Mouse (Mus musculus): ENCODE data around the gene Dact2. TPM values are rescaled to one million over a fixed set of nuclear protein-coding genes. Genes with fewer than 3 reads are reported as not detected.
A peak's percentile ranks its signal among the peaks of the same experiment; 100 is the strongest.

Gene Dact2
- polyA plus RNA-seq, 1 experiment from 2014 or later, result 3.3 TPM

DNA sequence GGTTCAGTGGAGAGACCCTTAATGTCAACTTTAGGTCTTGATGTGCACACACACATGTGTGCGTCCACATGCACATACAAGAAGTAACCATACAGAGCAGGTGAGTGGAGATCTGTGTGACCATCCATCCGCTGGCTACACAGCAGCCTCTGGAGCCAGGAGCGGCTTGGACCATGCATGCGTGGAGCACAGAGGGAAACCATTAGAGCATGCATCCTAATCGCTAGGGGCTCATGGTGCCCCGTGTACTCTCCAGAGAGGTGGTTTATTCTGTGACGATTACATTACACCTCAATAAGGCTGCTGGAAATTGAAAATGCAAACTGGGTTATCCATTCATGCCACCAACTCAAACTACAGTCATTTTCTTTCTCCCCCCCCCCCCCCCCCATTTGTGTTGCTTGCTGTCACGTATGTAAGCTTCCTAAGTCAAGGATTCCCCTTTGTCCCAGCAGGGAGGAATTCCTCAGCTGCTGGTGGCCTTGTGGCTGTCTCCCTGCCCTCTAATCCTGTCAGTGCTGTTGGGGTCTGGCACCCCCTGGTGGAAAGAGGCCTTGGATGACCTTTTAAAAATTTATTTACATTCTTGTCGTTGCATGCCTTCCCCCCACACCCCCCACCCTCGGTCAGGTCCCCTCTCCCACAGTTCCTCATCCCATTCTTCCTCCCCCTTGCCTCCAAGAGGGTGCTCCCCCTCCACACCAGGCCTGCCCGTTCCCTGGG, 17.9 kb upstream of the Dact2 start:
- H3K36me3 ChIP-seq (ENCODE audit: control insufficient read depth, insufficient read depth, low read length), result no peaks in the 10 kb centered on the region
- no peak overlapping the region for H3K27ac ChIP-seq (ENCODE audit: low read length)
- WGBS, result 31% methylated on average over 11 of the region's 11 CpGs
- ATAC-seq (ENCODE audit: low read depth), result no peak
- H3K27me3 ChIP-seq (ENCODE audit: control insufficient read depth, insufficient read depth, low read depth, low read length), result no peaks in the 10 kb centered on the region
- no peaks in the 10 kb centered on the region for H3K4me1 ChIP-seq (replicated peaks; ENCODE audit: control insufficient read depth, insufficient read depth, low read length)
- H3K9ac ChIP-seq (ENCODE audit: low read length), result no peak overlapping the region
- H3K4me3 ChIP-seq (ENCODE audit: low read length), result no peak overlapping the region
- H3K9me3 ChIP-seq (ENCODE audit: control insufficient read depth, low read length), result no peaks in the 10 kb centered on the region
- no peak overlapping the region for H3K4me2 ChIP-seq (ENCODE audit: low read depth, low read length)

DNA sequence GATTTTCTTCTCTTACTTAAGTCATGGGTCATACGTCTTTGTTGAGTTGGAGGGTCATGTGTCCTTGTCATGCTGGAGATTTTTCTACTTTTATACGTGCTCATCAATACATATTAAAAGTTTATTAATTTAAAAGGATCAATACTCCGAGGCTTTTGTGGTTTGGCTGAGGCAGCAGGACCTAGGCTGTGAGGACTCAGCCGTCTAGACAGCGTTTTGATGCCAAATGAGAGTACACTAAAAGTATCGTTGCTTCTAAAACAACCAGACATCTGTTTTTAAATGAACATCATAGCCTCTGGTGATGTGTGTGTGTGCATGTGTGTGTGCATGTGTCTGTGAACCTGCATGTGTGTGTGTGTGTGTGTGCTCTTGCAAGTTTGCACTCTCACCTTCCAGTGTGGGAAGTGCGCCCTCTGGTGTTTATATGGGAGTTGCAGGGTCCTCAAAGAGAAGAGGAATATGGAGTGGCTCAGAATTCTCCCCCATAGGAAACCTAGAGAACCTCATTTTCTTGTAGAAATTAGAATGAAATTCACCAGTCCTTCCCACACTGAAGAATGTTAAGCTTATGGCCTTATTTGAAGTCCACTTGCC, 16.6 kb upstream of the Dact2 start:
- no peak overlapping the region for H3K9ac ChIP-seq (ENCODE audit: low read length)
- no peak for ATAC-seq (ENCODE audit: low read depth)
- H3K27ac ChIP-seq (ENCODE audit: low read length), result no peak overlapping the region
- no peaks in the 10 kb centered on the region for H3K4me1 ChIP-seq (replicated peaks; ENCODE audit: control insufficient read depth, insufficient read depth, low read length)
- H3K9me3 ChIP-seq (ENCODE audit: control insufficient read depth, low read length), result no peaks in the 10 kb centered on the region
- H3K36me3 ChIP-seq (ENCODE audit: control insufficient read depth, insufficient read depth, low read length), result no peaks in the 10 kb centered on the region
- H3K4me3 ChIP-seq (ENCODE audit: low read length), result no peak overlapping the region
- WGBS, result 63% methylated on average over 7 of the region's 7 CpGs
- no peak overlapping the region for H3K4me2 ChIP-seq (ENCODE audit: low read depth, low read length)
- no peaks in the 10 kb centered on the region for H3K27me3 ChIP-seq (ENCODE audit: control insufficient read depth, insufficient read depth, low read depth, low read length)

DNA sequence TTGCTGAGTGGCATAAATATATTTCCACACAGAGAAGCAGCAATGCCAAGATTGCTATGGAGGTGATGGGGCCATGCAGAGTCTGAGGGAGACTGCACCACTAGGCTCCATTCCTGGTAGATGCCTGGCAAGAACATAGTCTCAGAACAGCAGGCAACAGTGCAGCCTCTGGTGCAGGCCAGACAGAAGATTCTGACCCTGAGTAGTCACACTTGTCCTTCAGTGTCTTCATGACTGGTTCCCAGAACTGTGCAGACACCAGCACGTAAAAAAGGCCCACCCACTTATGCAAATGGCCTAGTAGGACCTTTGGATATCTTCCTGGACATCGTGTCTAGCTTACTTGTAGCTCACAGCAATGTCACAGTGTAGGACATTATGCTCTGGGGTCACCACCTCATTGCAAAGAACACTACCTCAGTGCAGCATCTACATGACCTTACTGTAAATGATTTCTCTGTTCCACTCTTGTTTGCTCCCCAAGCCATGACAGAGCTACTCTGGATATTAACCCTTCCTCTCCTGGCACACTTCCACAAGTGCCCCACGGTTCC, 9.9 kb upstream of the Dact2 start:
- no peak for ATAC-seq (ENCODE audit: low read depth)
- H3K4me3 ChIP-seq (ENCODE audit: low read length), result no peak overlapping the region
- H3K4me2 ChIP-seq (ENCODE audit: low read depth, low read length), result no peak overlapping the region
- no peaks in the 10 kb centered on the region for H3K4me1 ChIP-seq (replicated peaks; ENCODE audit: control insufficient read depth, insufficient read depth, low read length)
- no peak overlapping the region for H3K27ac ChIP-seq (ENCODE audit: low read length)
- 63% methylated on average over 3 of the region's 3 CpGs for WGBS
- no peaks in the 10 kb centered on the region for H3K9me3 ChIP-seq (ENCODE audit: control insufficient read depth, low read length)
- H3K36me3 ChIP-seq (ENCODE audit: control insufficient read depth, insufficient read depth, low read length), result no peaks in the 10 kb centered on the region
- no peak overlapping the region for H3K9ac ChIP-seq (ENCODE audit: low read length)
- no peaks in the 10 kb centered on the region for H3K27me3 ChIP-seq (ENCODE audit: control insufficient read depth, insufficient read depth, low read depth, low read length)

DNA sequence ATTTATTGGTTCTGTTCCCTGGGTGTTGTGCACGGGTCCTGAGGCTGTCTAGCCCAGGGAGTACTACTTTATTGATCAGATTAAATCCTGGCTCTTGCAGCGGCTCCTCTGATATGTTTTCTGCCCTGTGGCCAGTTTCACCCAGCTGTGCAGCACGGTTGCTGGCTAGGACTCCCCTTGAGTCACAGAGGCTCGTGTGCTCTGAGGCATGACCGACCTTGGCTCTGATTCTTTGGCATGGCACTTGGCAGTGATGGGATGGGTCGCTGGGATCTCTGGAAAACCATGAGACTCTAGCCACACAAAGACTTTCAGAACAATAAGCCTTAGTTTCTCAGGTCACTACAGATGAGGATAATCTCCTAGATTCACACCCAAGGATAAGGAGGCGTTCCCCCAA, 8.7 kb upstream of the Dact2 start:
- H3K36me3 ChIP-seq (ENCODE audit: control insufficient read depth, insufficient read depth, low read length), result no peaks in the 10 kb centered on the region
- 76% methylated on average over 7 of the region's 7 CpGs for WGBS
- H3K27ac ChIP-seq (ENCODE audit: low read length), result no peak overlapping the region
- no peak for ATAC-seq (ENCODE audit: low read depth)
- H3K9ac ChIP-seq (ENCODE audit: low read length), result no peak overlapping the region
- no peak overlapping the region for H3K4me2 ChIP-seq (ENCODE audit: low read depth, low read length)
- H3K27me3 ChIP-seq (ENCODE audit: control insufficient read depth, insufficient read depth, low read depth, low read length), result no peaks in the 10 kb centered on the region
- H3K4me1 ChIP-seq (replicated peaks; ENCODE audit: control insufficient read depth, insufficient read depth, low read length), result no peaks in the 10 kb centered on the region
- H3K9me3 ChIP-seq (ENCODE audit: control insufficient read depth, low read length), result no peaks in the 10 kb centered on the region
- no peak overlapping the region for H3K4me3 ChIP-seq (ENCODE audit: low read length)

DNA sequence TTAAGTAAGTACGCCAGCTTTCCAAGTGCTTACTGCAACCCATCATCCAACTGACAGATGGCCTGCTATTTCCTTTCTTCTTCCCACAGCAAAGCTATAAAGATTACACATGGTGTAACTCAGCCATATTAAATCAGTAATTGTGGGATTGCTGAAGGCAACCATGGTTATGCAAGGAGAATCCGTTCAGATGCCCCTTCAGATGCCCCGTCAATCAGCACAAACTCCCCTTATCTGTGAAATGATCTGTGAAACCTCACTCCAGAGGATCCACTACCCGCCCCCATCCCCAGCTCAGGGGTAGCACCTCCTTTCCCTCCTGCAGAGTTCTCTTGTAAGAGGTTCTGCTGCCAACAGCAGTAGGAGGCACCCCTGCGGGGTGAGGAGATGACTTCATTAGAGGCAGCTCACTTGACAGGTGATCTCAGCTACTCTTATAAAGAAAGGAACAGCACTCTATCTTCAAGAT, 3.0 kb upstream of the Dact2 start:
- no peak overlapping the region for H3K27ac ChIP-seq (ENCODE audit: low read length)
- no peak overlapping the region for H3K4me3 ChIP-seq (ENCODE audit: low read length)
- H3K9ac ChIP-seq (ENCODE audit: low read length), result no peak overlapping the region
- no peaks in the 10 kb centered on the region for H3K36me3 ChIP-seq (ENCODE audit: control insufficient read depth, insufficient read depth, low read length)
- no peaks in the 10 kb centered on the region for H3K9me3 ChIP-seq (ENCODE audit: control insufficient read depth, low read length)
- H3K4me1 ChIP-seq (replicated peaks; ENCODE audit: control insufficient read depth, insufficient read depth, low read length), result no peaks in the 10 kb centered on the region
- H3K27me3 ChIP-seq (ENCODE audit: control insufficient read depth, insufficient read depth, low read depth, low read length), result peaks cover 38% of the 10 kb centered on the region
- WGBS, result 29% methylated on average over 5 of the region's 5 CpGs
- H3K4me2 ChIP-seq (ENCODE audit: low read depth, low read length), result no peak overlapping the region
- no peak for ATAC-seq (ENCODE audit: low read depth)

DNA sequence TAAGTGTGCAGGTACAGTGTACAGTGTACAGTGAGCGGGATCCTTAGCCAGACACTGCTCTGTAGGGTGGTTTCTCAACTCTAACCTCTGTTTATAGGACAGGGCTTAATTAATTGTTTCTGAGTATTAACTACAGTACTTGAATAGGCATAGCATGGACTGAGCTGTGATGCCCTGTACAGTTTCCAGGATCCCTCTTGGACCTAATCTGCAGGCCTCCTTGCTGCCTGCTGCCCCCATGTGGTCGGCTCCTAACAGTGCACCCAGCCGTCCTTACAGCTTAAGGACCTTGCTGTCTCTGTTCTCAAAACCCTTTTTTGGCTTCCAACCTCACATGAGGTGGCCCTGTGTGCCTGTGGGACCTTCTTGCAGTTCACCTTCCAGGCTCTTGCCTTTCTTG, 2.0 kb upstream of the Dact2 start:
- H3K9ac ChIP-seq (ENCODE audit: low read length), result no peak overlapping the region
- ATAC-seq (ENCODE audit: low read depth), result peak; percentile 5; the same call in 1 of the 2 replicates
- no peaks in the 10 kb centered on the region for H3K9me3 ChIP-seq (ENCODE audit: control insufficient read depth, low read length)
- no peaks in the 10 kb centered on the region for H3K36me3 ChIP-seq (ENCODE audit: control insufficient read depth, insufficient read depth, low read length)
- no peak overlapping the region for H3K4me3 ChIP-seq (ENCODE audit: low read length)
- no peak overlapping the region for H3K27ac ChIP-seq (ENCODE audit: low read length)
- WGBS, result 27% methylated on average over 3 of the region's 3 CpGs
- peaks cover 6% of the 10 kb centered on the region for H3K4me1 ChIP-seq (replicated peaks; ENCODE audit: control insufficient read depth, insufficient read depth, low read length)
- H3K27me3 ChIP-seq (ENCODE audit: control insufficient read depth, insufficient read depth, low read depth, low read length), result peaks cover 45% of the 10 kb centered on the region
- H3K4me2 ChIP-seq (ENCODE audit: low read depth, low read length), result no peak overlapping the region

DNA sequence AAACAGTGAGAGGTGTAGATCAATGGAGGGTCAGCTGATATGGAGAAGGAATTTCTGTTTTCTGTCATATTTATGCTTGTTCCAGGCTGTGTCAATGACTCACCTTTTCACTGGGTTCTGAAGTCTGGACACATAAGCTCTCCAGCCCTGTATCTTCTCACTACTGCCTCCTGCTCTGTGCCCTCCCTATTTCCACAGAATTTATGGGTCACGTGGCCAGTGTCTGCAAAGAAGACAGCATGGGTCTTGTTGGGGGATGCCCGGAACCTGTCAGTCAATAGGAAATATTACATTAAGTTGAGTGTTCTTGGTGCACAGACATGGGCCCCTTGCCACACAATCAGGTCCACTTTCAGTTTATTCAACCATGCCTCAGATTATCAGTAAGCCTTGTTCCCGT, 1.1 kb upstream of the Dact2 start:
- H3K27ac ChIP-seq (ENCODE audit: low read length), result no peak overlapping the region
- ATAC-seq (ENCODE audit: low read depth), result no peak
- H3K4me1 ChIP-seq (replicated peaks; ENCODE audit: control insufficient read depth, insufficient read depth, low read length), result peaks cover 6% of the 10 kb centered on the region
- 77% methylated on average over 3 of the region's 3 CpGs for WGBS
- no peak overlapping the region for H3K4me2 ChIP-seq (ENCODE audit: low read depth, low read length)
- no peaks in the 10 kb centered on the region for H3K9me3 ChIP-seq (ENCODE audit: control insufficient read depth, low read length)
- no peak overlapping the region for H3K4me3 ChIP-seq (ENCODE audit: low read length)
- no peaks in the 10 kb centered on the region for H3K36me3 ChIP-seq (ENCODE audit: control insufficient read depth, insufficient read depth, low read length)
- H3K27me3 ChIP-seq (ENCODE audit: control insufficient read depth, insufficient read depth, low read depth, low read length), result peaks cover 46% of the 10 kb centered on the region
- no peak overlapping the region for H3K9ac ChIP-seq (ENCODE audit: low read length)

DNA sequence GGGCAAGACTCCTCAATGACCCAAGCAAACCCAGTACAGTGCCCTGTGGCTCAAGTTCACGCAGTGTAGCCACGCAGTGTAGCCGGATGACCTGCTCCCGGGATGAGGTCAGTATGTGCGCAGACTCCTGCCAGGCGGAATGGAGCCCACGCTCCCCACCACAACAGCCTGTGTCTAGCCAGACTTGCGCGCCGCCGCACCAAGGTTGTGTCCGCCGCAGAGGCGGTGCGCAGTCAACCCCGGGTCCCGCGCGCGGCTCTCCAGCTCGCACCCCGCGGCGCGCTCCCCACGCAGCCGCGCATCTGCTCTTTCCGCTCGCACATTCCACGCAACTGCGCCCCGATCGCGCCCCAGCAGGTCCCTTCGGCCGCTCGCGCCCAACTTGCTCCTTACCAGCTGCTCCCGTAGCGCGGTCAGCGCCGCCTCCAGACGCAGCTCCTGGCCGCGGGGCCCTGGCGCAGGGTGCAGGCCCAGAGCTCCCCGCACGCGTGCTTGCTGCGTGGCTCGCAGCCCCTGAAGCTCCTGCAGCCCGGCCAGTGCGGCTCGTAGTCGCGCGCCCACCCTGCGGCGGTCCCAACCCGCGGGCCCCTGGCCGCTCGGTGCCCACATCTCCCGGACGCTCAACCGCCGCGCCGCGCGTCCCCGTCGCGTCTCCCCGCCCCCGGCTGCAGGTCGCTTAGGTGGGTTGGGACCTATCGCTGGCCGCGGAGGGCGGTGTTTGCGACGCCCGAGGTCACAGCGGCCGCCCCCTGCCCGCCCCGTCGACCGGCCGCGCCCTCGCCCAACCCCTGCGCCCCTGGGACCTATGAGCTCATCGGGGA, 773 bp downstream of the Dact2 start:
- Histone ChIP-seq H3K27ac (ENCODE audit: low read length) (peak overlapping the region; percentile 72), H3K9ac (ENCODE audit: low read length) (peak overlapping the region; percentile 72), H3K4me3 (ENCODE audit: low read length) (peak overlapping the region; percentile 62), H3K4me1 (replicated peaks; ENCODE audit: control insufficient read depth, insufficient read depth, low read length) (peaks cover 6% of the 10 kb centered on the region), H3K36me3 (ENCODE audit: control insufficient read depth, insufficient read depth, low read length) (no peaks in the 10 kb centered on the region), H3K27me3 (ENCODE audit: control insufficient read depth, insufficient read depth, low read depth, low read length) (peaks cover 46% of the 10 kb centered on the region), H3K4me2 (ENCODE audit: low read depth, low read length) (peak overlapping the region; percentile 64), H3K9me3 (ENCODE audit: control insufficient read depth, low read length) (no peaks in the 10 kb centered on the region)
- peak; percentile 79 for ATAC-seq (ENCODE audit: low read depth)
- WGBS, result under 1% methylated on average over 84 of the region's 97 CpGs

Measured in lung, embryonic 16.5 days (tissue).